Mouse (Mus musculus) embryonic fibroblast, embryonic 13.5 days (primary cell): ENCODE results near the gene AI413582. TPM values are rescaled to one million over a fixed set of nuclear protein-coding genes. Genes with fewer than 3 reads are reported as not detected.
A peak's percentile ranks its signal among the peaks of the same experiment; 100 is the strongest.

Experiments used
- H3K27ac ChIP-seq: 2 replicates; pipeline ENCODE4 v1.5.1; 2012; ENCODE audit warnings: low read length, control low read depth, inconsistent platforms; ENCODE audit not compliant: insufficient read depth
- H3K4me1 ChIP-seq: 2 replicates; pipeline ENCODE4 v1.6.1; 2011; ENCODE audit warnings: low read length; ENCODE audit not compliant: control insufficient read depth, insufficient read depth
- H3K4me3 ChIP-seq: 2 replicates; pipeline ENCODE4 v1.5.1; 2011; ENCODE audit warnings: mild to moderate bottlenecking, control low read depth, low read length; ENCODE audit not compliant: insufficient read depth
- CTCF ChIP-seq: IDR thresholded peaks from 2 replicates; pipeline ENCODE4 v1.5.1; 2011; ENCODE audit warnings: mild to moderate bottlenecking, control low read depth, low read length, moderate library complexity, borderline replicate concordance; ENCODE audit not compliant: insufficient read depth
- POLR2A ChIP-seq: IDR thresholded peaks from 2 replicates; pipeline ENCODE4 v1.6.1; 2011; ENCODE audit warnings: low read depth, mild to moderate bottlenecking, control low read depth, low read length, moderate library complexity
- polyA plus RNA-seq: library from polyadenylated mRNA; stranded (reverse); fragments of >200 nt; gene quantifications from 2 replicates; pipeline ENCODE4 v1.2.4, GENCODE M21; 2011; ENCODE audit warnings: low read depth; ENCODE audit not compliant: missing spikeins, insufficient read length

Gene AI413582
- 15.6 and 30.9 TPM in 2 replicates for polyA plus RNA-seq

DNA sequence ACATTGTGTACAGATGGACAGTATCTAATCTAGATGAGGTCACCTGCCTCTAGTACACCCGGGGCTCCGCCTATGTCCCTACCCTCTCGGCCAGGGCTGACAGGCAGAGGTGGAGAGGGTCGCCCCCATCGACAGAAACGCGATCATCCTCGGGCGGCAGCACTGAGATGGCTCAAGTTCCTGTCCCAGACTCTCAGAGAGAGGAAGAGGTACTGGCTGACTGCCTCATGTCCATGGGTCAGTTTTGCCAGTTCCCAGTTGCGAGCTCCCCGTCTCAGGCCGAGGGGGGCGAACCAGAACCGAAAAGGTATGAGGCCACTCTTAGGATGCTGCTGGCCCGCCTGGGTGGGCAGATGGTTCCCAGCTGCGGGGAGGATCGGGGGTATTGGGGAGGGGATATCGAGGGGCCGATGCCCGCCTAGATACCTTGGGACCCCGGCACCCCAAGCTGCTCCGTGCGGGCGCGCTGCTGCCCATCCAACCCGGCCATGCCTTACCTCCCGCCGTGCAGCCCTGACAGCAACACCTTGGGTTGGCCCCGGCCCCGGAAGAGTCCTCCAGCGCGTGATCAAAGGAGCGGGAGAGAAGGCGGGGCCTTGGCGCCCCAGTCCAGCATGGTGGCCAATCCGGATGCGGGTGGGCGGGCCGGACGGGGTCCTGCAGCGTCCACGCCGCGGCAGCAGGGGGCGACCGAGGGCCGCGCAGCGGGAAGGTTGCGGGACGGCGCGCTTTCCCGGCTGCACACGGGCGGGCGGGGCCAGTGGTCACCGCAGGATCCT lies at the start of gene AI413582:
Gene AI413582, minus strand, starts transcription at position 594 of the 779 bp plus-strand sequence.
- H3K27ac ChIP-seq, result no peak within 1 kb of the TSS; the same call in 1 of the 2 replicates
- TF ChIP-seq CTCF (peak; percentile 67), POLR2A (no peak; the same call in none of the 2 replicates)
- H3K4me1 ChIP-seq, result peaks cover 19% of the 10 kb centered on the region; the same call in 1 of the 2 replicates
- peak within 1 kb of the TSS; percentile 60 for H3K4me3 ChIP-seq

DNA sequence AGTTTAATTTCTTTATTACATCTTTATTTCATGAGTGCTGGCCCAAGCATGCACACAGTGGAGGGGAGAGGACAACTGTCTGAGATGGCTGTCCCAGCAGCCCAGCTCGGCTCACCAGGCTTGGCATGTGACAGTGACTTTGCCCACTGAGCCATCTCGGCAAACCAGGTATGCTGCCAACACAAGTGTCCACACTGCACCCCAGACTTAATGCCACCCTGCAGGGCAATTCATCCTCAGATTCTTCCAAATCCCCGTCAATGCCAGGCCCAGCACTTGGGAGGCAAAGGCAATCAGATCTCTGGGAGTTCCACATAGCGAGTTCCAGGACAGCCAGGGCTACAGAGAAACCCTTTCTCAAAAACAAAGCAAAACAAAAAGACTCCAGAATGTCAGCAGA lies 47.5 kb upstream of the AI413582 start:
- no peak overlapping the region for H3K4me3 ChIP-seq
- peaks cover 12% of the 10 kb centered on the region; the same call in 1 of the 2 replicates for H3K4me1 ChIP-seq
- no peak for TF ChIP-seq CTCF
- TF ChIP-seq POLR2A, result no peak
- no peak overlapping the region for H3K27ac ChIP-seq

DNA sequence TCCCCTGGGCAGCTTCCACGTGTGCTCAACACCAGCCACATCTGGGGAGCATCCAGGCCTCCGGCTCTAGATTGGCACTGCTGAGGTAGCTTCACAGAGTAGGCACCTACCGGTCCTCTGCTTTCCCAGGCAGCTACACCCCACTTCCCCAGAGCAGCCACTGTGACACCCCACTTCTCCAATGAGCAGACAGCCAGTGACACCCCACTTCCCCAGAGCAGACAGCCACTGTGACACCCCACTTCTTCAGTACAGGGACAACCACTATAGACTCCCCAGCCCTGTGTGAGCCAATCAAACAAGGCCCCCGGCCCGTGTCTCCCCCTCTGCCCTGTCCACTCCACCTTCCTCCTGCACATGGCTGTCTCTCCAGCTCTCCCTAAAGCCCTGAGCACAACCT lies 46.4 kb upstream of the AI413582 start:
- Histone ChIP-seq H3K4me3 (no peak overlapping the region), H3K4me1 (peaks cover 12% of the 10 kb centered on the region; the same call in 1 of the 2 replicates), H3K27ac (no peak overlapping the region)
- TF ChIP-seq CTCF, result no peak
- TF ChIP-seq POLR2A, result no peak

DNA sequence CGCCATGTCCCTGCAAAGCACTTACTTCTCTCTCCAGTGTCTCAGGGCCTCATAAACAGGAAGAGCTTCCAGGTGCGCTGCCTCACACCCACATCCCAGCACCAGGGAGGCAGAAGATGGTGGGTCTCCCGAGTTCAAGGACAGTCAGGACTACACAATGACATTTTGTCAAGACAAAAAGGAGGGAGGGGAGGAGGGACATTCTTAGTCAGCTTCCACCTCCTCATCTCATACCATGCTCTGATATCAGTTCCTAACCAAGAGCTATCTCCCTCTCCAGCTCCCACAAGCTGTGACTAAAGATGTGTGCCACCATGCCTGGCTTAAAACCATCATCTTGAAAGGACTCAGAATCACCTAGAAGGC lies 45.9 kb upstream of the AI413582 start:
- H3K4me3 ChIP-seq, result no peak overlapping the region
- H3K4me1 ChIP-seq, result peaks cover 12% of the 10 kb centered on the region; the same call in 1 of the 2 replicates
- no peak overlapping the region for H3K27ac ChIP-seq
- TF ChIP-seq CTCF (no peak), POLR2A (no peak)

GRCm38 (mm10) chr17:27610679-27611518 lies 45.3 kb upstream of the AI413582 start:
- Histone ChIP-seq H3K4me3 (no peak overlapping the region), H3K27ac (no peak overlapping the region), H3K4me1 (peaks cover 12% of the 10 kb centered on the region; the same call in 1 of the 2 replicates)
- TF ChIP-seq POLR2A (no peak), CTCF (no peak)

DNA sequence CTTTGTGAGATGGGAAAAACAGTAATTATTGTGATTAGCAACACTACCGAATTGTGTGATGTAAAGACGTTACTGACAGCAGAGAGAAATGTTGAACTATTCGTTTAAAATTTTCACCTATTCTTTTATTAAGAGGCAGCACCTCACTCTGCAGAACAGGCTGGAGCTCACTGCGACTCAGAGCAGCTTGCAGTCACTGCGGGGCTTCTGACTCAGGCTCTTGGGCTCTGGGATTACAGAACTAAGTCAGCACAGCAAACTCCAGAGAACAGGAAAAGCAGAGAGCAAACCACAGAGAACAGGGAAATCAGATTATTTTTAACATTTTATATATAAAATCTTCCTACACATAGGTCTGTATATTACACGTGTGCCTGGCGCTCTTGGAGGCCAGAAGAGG lies 44.0 kb upstream of the AI413582 start:
- no peak overlapping the region for H3K27ac ChIP-seq
- H3K4me1 ChIP-seq, result peaks cover 12% of the 10 kb centered on the region; the same call in 1 of the 2 replicates
- TF ChIP-seq POLR2A, result no peak
- TF ChIP-seq CTCF, result no peak
- no peak overlapping the region for H3K4me3 ChIP-seq

GRCm38 (mm10) chr17:27603522-27604234 lies 38.1 kb upstream of the AI413582 start:
- H3K4me3 ChIP-seq, result no peak overlapping the region
- no peaks in the 10 kb centered on the region for H3K4me1 ChIP-seq
- no peak overlapping the region for H3K27ac ChIP-seq
- TF ChIP-seq POLR2A (no peak), CTCF (no peak)

GRCm38 (mm10) chr17:27603036-27603435 lies 37.5 kb upstream of the AI413582 start:
- Histone ChIP-seq H3K4me3 (no peak overlapping the region), H3K27ac (no peak overlapping the region), H3K4me1 (no peaks in the 10 kb centered on the region)
- TF ChIP-seq CTCF (no peak), POLR2A (no peak)

GRCm38 (mm10) chr17:27600869-27601268 lies 35.3 kb upstream of the AI413582 start:
- TF ChIP-seq POLR2A (no peak), CTCF (no peak)
- no peak overlapping the region for H3K4me3 ChIP-seq
- H3K27ac ChIP-seq, result no peak overlapping the region
- no peaks in the 10 kb centered on the region for H3K4me1 ChIP-seq

DNA sequence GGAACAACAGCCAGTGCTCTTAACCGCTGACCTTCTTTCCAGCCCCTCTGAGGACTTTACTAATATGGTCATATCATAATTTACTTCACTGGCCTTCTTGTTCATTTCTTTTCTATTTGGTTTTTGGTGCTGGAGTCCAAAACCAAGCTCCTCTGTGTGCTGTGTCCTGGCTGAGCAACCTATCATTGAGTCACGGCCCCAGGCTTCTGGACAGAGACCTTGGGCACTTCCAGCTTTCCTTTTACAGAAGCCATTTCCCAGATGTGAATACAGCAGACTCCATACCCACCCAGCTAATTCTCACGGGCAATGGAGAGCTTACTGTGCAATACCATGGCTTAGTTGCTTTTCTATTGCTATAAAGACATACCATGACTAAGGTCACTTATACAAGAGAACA lies 34.7 kb upstream of the AI413582 start:
- no peak overlapping the region for H3K27ac ChIP-seq
- no peak overlapping the region for H3K4me3 ChIP-seq
- TF ChIP-seq CTCF (no peak), POLR2A (no peak)
- H3K4me1 ChIP-seq, result no peaks in the 10 kb centered on the region
